Mouse (Mus musculus): ENCODE data around the gene Cabp4. TPM values are rescaled to one million over a fixed set of nuclear protein-coding genes. Genes with fewer than 3 reads are reported as not detected.

Cabp4 gene
- total RNA-seq, 2 experiments from 2014 or later: 0.39 TPM; not detected in 1

- no peak for ATAC-seq (replicated peaks; ENCODE audit: low FRiP score, low TSS enrichment, poor library complexity, severe bottlenecking)
These were observed 51.1 kb downstream of the Cabp4 start for GRCm38 (mm10) chr19:4092750-4093149.

GRCm38 (mm10) chr19:4091383-4091782 is 52.5 kb downstream of the Cabp4 start:
- no peak for ATAC-seq (replicated peaks; ENCODE audit: low FRiP score, low TSS enrichment, poor library complexity, severe bottlenecking)

- ATAC-seq (replicated peaks; ENCODE audit: low FRiP score, low TSS enrichment, poor library complexity, severe bottlenecking): no peak
These were observed 53.4 kb downstream of the Cabp4 start for GRCm38 (mm10) chr19:4090446-4090845.

GRCm38 (mm10) chr19:4089128-4089527 is 54.7 kb downstream of the Cabp4 start:
- ATAC-seq (replicated peaks; ENCODE audit: low FRiP score, low TSS enrichment, poor library complexity, severe bottlenecking): no peak

GRCm38 (mm10) chr19:4088146-4088545 is 55.7 kb downstream of the Cabp4 start:
- no peak for ATAC-seq (replicated peaks; ENCODE audit: low FRiP score, low TSS enrichment, poor library complexity, severe bottlenecking)

- ATAC-seq (replicated peaks; ENCODE audit: low FRiP score, low TSS enrichment, poor library complexity, severe bottlenecking): no peak
These were observed 56.7 kb downstream of the Cabp4 start for GRCm38 (mm10) chr19:4087090-4087489.

GRCm38 (mm10) chr19:4086156-4086555 is 57.7 kb downstream of the Cabp4 start:
- no peak for ATAC-seq (replicated peaks; ENCODE audit: low FRiP score, low TSS enrichment, poor library complexity, severe bottlenecking)

Other genes starting within 250 kb of the Cabp4 start
Only the 30 nearest of the 33 such genes appear.
- 9.1 and 10.4 TPM in 2 replicates for gene Unc93b1, start 208.8 kb downstream of the Cabp4 start, total RNA-seq (2014; fragmentation: Nextera tagmentation)
- 3.9 and 16.4 TPM in 2 replicates for gene Unc93b1, start 208.8 kb downstream of the Cabp4 start, total RNA-seq (2017)
- gene Aldh3b3, start 185.4 kb downstream of the Cabp4 start, total RNA-seq (2014; fragmentation: Nextera tagmentation): not detected in 2 replicates
- gene Aldh3b3, start 185.4 kb downstream of the Cabp4 start, total RNA-seq (2017): not detected in 2 replicates
- 0.50 TPM in 1 of 2 replicates, not detected in the other for gene Aldh3b2, start 171.7 kb downstream of the Cabp4 start, total RNA-seq (2014; fragmentation: Nextera tagmentation)
- 0.99 TPM in 1 of 2 replicates, not detected in the other for gene Aldh3b2, start 171.7 kb downstream of the Cabp4 start, total RNA-seq (2017)
- gene Acy3, start 157.5 kb downstream of the Cabp4 start, total RNA-seq (2014; fragmentation: Nextera tagmentation): 5.6 and 8.0 TPM in 2 replicates
- 2.3 and 2.5 TPM in 2 replicates for gene Acy3, start 157.5 kb downstream of the Cabp4 start, total RNA-seq (2017)
- gene Tbx10, start 151.3 kb downstream of the Cabp4 start, total RNA-seq (2014; fragmentation: Nextera tagmentation): not detected in 2 replicates
- not detected in 2 replicates for gene Tbx10, start 151.3 kb downstream of the Cabp4 start, total RNA-seq (2017)
- gene Nudt8, start 143.5 kb downstream of the Cabp4 start, total RNA-seq (2014; fragmentation: Nextera tagmentation): 21.5 and 29.8 TPM in 2 replicates
- 19.5 and 21.1 TPM in 2 replicates for gene Nudt8, start 143.5 kb downstream of the Cabp4 start, total RNA-seq (2017)
- 1.9 and 5.4 TPM in 2 replicates for gene Gm49405, start 143.4 kb downstream of the Cabp4 start, total RNA-seq (2014; fragmentation: Nextera tagmentation)
- gene Gm49405, start 143.4 kb downstream of the Cabp4 start, total RNA-seq (2017): 1.5 and 2.0 TPM in 2 replicates
- 2.1 and 7.4 TPM in 2 replicates for gene Doc2g, start 140.7 kb downstream of the Cabp4 start, total RNA-seq (2014; fragmentation: Nextera tagmentation)
- gene Doc2g, start 140.7 kb downstream of the Cabp4 start, total RNA-seq (2017): 3.8 and 4.0 TPM in 2 replicates
- 210 and 232 TPM in 2 replicates for gene Ndufv1, start 131.2 kb downstream of the Cabp4 start, total RNA-seq (2014; fragmentation: Nextera tagmentation)
- gene Ndufv1, start 131.2 kb downstream of the Cabp4 start, total RNA-seq (2017): 285 and 306 TPM in 2 replicates
- gene Gstp1, start 106.0 kb downstream of the Cabp4 start, total RNA-seq (2014; fragmentation: Nextera tagmentation): 623 and 805 TPM in 2 replicates
- gene Gstp1, start 106.0 kb downstream of the Cabp4 start, total RNA-seq (2017): 123 and 220 TPM in 2 replicates
- not detected in 2 replicates for gene Gstp2, start 98.0 kb downstream of the Cabp4 start, total RNA-seq (2014; fragmentation: Nextera tagmentation)
- not detected in 2 replicates for gene Gstp2, start 98.0 kb downstream of the Cabp4 start, total RNA-seq (2017)
- 28.5 and 40.7 TPM in 2 replicates for gene Gstp3, start 84.5 kb downstream of the Cabp4 start, total RNA-seq (2014; fragmentation: Nextera tagmentation)
- gene Gstp3, start 84.5 kb downstream of the Cabp4 start, total RNA-seq (2017): 16.4 and 37.6 TPM in 2 replicates
- gene Cabp2, start 62.5 kb downstream of the Cabp4 start, total RNA-seq (2014; fragmentation: Nextera tagmentation): not detected in 2 replicates
- not detected in 2 replicates for gene Cabp2, start 62.5 kb downstream of the Cabp4 start, total RNA-seq (2017)
- gene Cdk2ap2, start 46.9 kb downstream of the Cabp4 start, total RNA-seq (2014; fragmentation: Nextera tagmentation): 65.1 and 75.8 TPM in 2 replicates
- 6.7 and 16.1 TPM in 2 replicates for gene Cdk2ap2, start 46.9 kb downstream of the Cabp4 start, total RNA-seq (2017)
- gene Pitpnm1, start 44.0 kb downstream of the Cabp4 start, total RNA-seq (2014; fragmentation: Nextera tagmentation): 42.3 and 44.1 TPM in 2 replicates
- 7.4 and 7.7 TPM in 2 replicates for gene Pitpnm1, start 44.0 kb downstream of the Cabp4 start, total RNA-seq (2017)
- 25.9 and 31.2 TPM in 2 replicates for gene Aip, start 18.2 kb downstream of the Cabp4 start, total RNA-seq (2014; fragmentation: Nextera tagmentation)
- gene Aip, start 18.2 kb downstream of the Cabp4 start, total RNA-seq (2017): 16.9 and 23.2 TPM in 2 replicates
- not detected in 2 replicates for gene Gpr152, start 4.2 kb downstream of the Cabp4 start, total RNA-seq (2014; fragmentation: Nextera tagmentation)
- not detected in 2 replicates for gene Gpr152, start 4.2 kb downstream of the Cabp4 start, total RNA-seq (2017)
- 103 and 123 TPM in 2 replicates for gene Coro1b, start 4.6 kb upstream of the Cabp4 start, total RNA-seq (2014; fragmentation: Nextera tagmentation)
- 42.8 and 97.1 TPM in 2 replicates for gene Coro1b, start 4.6 kb upstream of the Cabp4 start, total RNA-seq (2017)
- 53.0 and 63.6 TPM in 2 replicates for gene Ptprcap, start 9.6 kb upstream of the Cabp4 start, total RNA-seq (2014; fragmentation: Nextera tagmentation)
- 104 and 112 TPM in 2 replicates for gene Ptprcap, start 9.6 kb upstream of the Cabp4 start, total RNA-seq (2017)
- 60.4 and 60.9 TPM in 2 replicates for gene Rps6kb2, start 19.3 kb upstream of the Cabp4 start, total RNA-seq (2014; fragmentation: Nextera tagmentation)
- gene Rps6kb2, start 19.3 kb upstream of the Cabp4 start, total RNA-seq (2017): 14.7 and 39.7 TPM in 2 replicates
- 8.1 and 10.9 TPM in 2 replicates for gene Carns1, start 31.4 kb upstream of the Cabp4 start, total RNA-seq (2014; fragmentation: Nextera tagmentation)
- 0.19 and 1.0 TPM in 2 replicates for gene Carns1, start 31.4 kb upstream of the Cabp4 start, total RNA-seq (2017)
- gene Tbc1d10c, start 47.3 kb upstream of the Cabp4 start, total RNA-seq (2014; fragmentation: Nextera tagmentation): 17.1 and 30.7 TPM in 2 replicates
- gene Tbc1d10c, start 47.3 kb upstream of the Cabp4 start, total RNA-seq (2017): 7.1 and 9.3 TPM in 2 replicates
- 392 and 411 TPM in 2 replicates for gene Ppp1ca, start 48.0 kb upstream of the Cabp4 start, total RNA-seq (2014; fragmentation: Nextera tagmentation)
- 411 and 530 TPM in 2 replicates for gene Ppp1ca, start 48.0 kb upstream of the Cabp4 start, total RNA-seq (2017)
- gene Rad9a, start 57.6 kb upstream of the Cabp4 start, total RNA-seq (2014; fragmentation: Nextera tagmentation): 35.5 and 47.7 TPM in 2 replicates
- 17.5 and 29.6 TPM in 2 replicates for gene Rad9a, start 57.6 kb upstream of the Cabp4 start, total RNA-seq (2017)
- gene Clcf1, start 70.2 kb upstream of the Cabp4 start, total RNA-seq (2014; fragmentation: Nextera tagmentation): 4.6 and 6.9 TPM in 2 replicates
- gene Clcf1, start 70.2 kb upstream of the Cabp4 start, total RNA-seq (2017): 0.99 TPM in 1 of 2 replicates, not detected in the other
- gene AC109138.7, start 70.3 kb upstream of the Cabp4 start, total RNA-seq (2014; fragmentation: Nextera tagmentation): 2.1 TPM in 1 of 2 replicates, not detected in the other
- gene AC109138.7, start 70.3 kb upstream of the Cabp4 start, total RNA-seq (2017): not detected in 2 replicates
- gene Pold4, start 87.9 kb upstream of the Cabp4 start, total RNA-seq (2014; fragmentation: Nextera tagmentation): 20.0 and 22.3 TPM in 2 replicates
- 27.2 and 28.2 TPM in 2 replicates for gene Pold4, start 87.9 kb upstream of the Cabp4 start, total RNA-seq (2017)
- gene Ssh3, start 125.1 kb upstream of the Cabp4 start, total RNA-seq (2014; fragmentation: Nextera tagmentation): 5.9 and 27.6 TPM in 2 replicates
- 7.0 and 8.6 TPM in 2 replicates for gene Ssh3, start 125.1 kb upstream of the Cabp4 start, total RNA-seq (2017)
- gene Ankrd13d, start 139.1 kb upstream of the Cabp4 start, total RNA-seq (2014; fragmentation: Nextera tagmentation): 1.0 and 2.2 TPM in 2 replicates
- gene Ankrd13d, start 139.1 kb upstream of the Cabp4 start, total RNA-seq (2017): 0.61 TPM in 1 of 2 replicates, not detected in the other
- 103 and 118 TPM in 2 replicates for gene Grk2, start 162.2 kb upstream of the Cabp4 start, total RNA-seq (2014; fragmentation: Nextera tagmentation)
- 81.8 and 93.1 TPM in 2 replicates for gene Grk2, start 162.2 kb upstream of the Cabp4 start, total RNA-seq (2017)

Data from megakaryocyte-erythroid progenitor cell, adult 5-6 weeks (primary cell).